Mouse (Mus musculus): ENCODE results near the gene Lifr. TPM values are rescaled to one million over a fixed set of nuclear protein-coding genes. Genes with fewer than 3 reads are reported as not detected.

Lifr gene
- polyA plus RNA-seq, 1 experiment from 2014 or later = 29.3 TPM

- Histone ChIP-seq H3K4me3 (ENCODE audit: low read depth, low read length) (peak overlapping the region; percentile 67), H3K36me3 (ENCODE audit: control insufficient read depth, insufficient read depth, low read length) (no peaks in the 10 kb centered on the region), H3K9me3 (ENCODE audit: control insufficient read depth, low read length) (no peaks in the 10 kb centered on the region), H3K4me1 (replicated peaks; ENCODE audit: control insufficient read depth, insufficient read depth, low read length) (peaks cover 18% of the 10 kb centered on the region), H3K27me3 (replicated peaks; ENCODE audit: control insufficient read depth, insufficient read depth, low read length) (no peaks in the 10 kb centered on the region), H3K27ac (ENCODE audit: low read depth) (peak overlapping the region; percentile 79), H3K4me2 (ENCODE audit: low read length) (peak overlapping the region; percentile 92), H3K9ac (ENCODE audit: low read length) (peak overlapping the region; percentile 61)
- WGBS = 1% methylated on average over 18 of the region's 18 CpGs
- ATAC-seq (replicated peaks; ENCODE audit: low FRiP score, low TSS enrichment, low read depth) = no peak
- DNase-seq (ENCODE audit: low spot score) = peak; percentile 67
These were observed 38.3 kb downstream of the Lifr start for GRCm38 (mm10) chr15:7128627-7129126.

GRCm38 (mm10) chr15:7129127-7129943 is 38.9 kb downstream of the Lifr start:
- WGBS = under 1% methylated on average over 93 of the region's 116 CpGs
- Histone ChIP-seq H3K36me3 (ENCODE audit: control insufficient read depth, insufficient read depth, low read length) (no peaks in the 10 kb centered on the region), H3K27me3 (replicated peaks; ENCODE audit: control insufficient read depth, insufficient read depth, low read length) (no peaks in the 10 kb centered on the region), H3K4me2 (ENCODE audit: low read length) (peak overlapping the region; percentile 92), H3K9ac (ENCODE audit: low read length) (peak overlapping the region; percentile 61), H3K9me3 (ENCODE audit: control insufficient read depth, low read length) (no peaks in the 10 kb centered on the region), H3K4me3 (ENCODE audit: low read depth, low read length) (peak overlapping the region; percentile 67), H3K4me1 (replicated peaks; ENCODE audit: control insufficient read depth, insufficient read depth, low read length) (peaks cover 18% of the 10 kb centered on the region), H3K27ac (ENCODE audit: low read depth) (peak overlapping the region; percentile 79)
- ATAC-seq (replicated peaks; ENCODE audit: low FRiP score, low TSS enrichment, low read depth) = peak; percentile 94
- peak; percentile 88 for DNase-seq (ENCODE audit: low spot score)

GRCm38 (mm10) chr15:7129944-7130287 is 39.5 kb downstream of the Lifr start:
- H3K4me2 ChIP-seq (ENCODE audit: low read length) = peak overlapping the region; percentile 92
- no peak for DNase-seq (ENCODE audit: low spot score)
- WGBS = 0% methylated on average over 16 of the region's 16 CpGs
- peak overlapping the region; percentile 61 for H3K9ac ChIP-seq (ENCODE audit: low read length)
- peaks cover 18% of the 10 kb centered on the region for H3K4me1 ChIP-seq (replicated peaks; ENCODE audit: control insufficient read depth, insufficient read depth, low read length)
- no peaks in the 10 kb centered on the region for H3K27me3 ChIP-seq (replicated peaks; ENCODE audit: control insufficient read depth, insufficient read depth, low read length)
- peak overlapping the region; percentile 67 for H3K4me3 ChIP-seq (ENCODE audit: low read depth, low read length)
- no peaks in the 10 kb centered on the region for H3K9me3 ChIP-seq (ENCODE audit: control insufficient read depth, low read length)
- peak overlapping the region; percentile 71 for H3K27ac ChIP-seq (ENCODE audit: low read depth)
- H3K36me3 ChIP-seq (ENCODE audit: control insufficient read depth, insufficient read depth, low read length) = no peaks in the 10 kb centered on the region
- ATAC-seq (replicated peaks; ENCODE audit: low FRiP score, low TSS enrichment, low read depth) = no peak

- peak overlapping the region; percentile 67 for H3K4me3 ChIP-seq (ENCODE audit: low read depth, low read length)
- no peak overlapping the region for H3K9ac ChIP-seq (ENCODE audit: low read length)
- ATAC-seq (replicated peaks; ENCODE audit: low FRiP score, low TSS enrichment, low read depth) = no peak
- no peaks in the 10 kb centered on the region for H3K36me3 ChIP-seq (ENCODE audit: control insufficient read depth, insufficient read depth, low read length)
- H3K9me3 ChIP-seq (ENCODE audit: control insufficient read depth, low read length) = no peaks in the 10 kb centered on the region
- H3K4me2 ChIP-seq (ENCODE audit: low read length) = peak overlapping the region; percentile 92
- H3K27me3 ChIP-seq (replicated peaks; ENCODE audit: control insufficient read depth, insufficient read depth, low read length) = no peaks in the 10 kb centered on the region
- no peak overlapping the region for H3K27ac ChIP-seq (ENCODE audit: low read depth)
- no peak for DNase-seq (ENCODE audit: low spot score)
- WGBS = 34% methylated on average over 7 of the region's 7 CpGs
- H3K4me1 ChIP-seq (replicated peaks; ENCODE audit: control insufficient read depth, insufficient read depth, low read length) = peaks cover 18% of the 10 kb centered on the region
These were observed 40.3 kb downstream of the Lifr start for GRCm38 (mm10) chr15:7130691-7131225.

- peaks cover 24% of the 10 kb centered on the region for H3K4me1 ChIP-seq (replicated peaks; ENCODE audit: control insufficient read depth, insufficient read depth, low read length)
- no peak overlapping the region for H3K4me3 ChIP-seq (ENCODE audit: low read depth, low read length)
- no peak overlapping the region for H3K9ac ChIP-seq (ENCODE audit: low read length)
- no peaks in the 10 kb centered on the region for H3K27me3 ChIP-seq (replicated peaks; ENCODE audit: control insufficient read depth, insufficient read depth, low read length)
- no peak for ATAC-seq (replicated peaks; ENCODE audit: low FRiP score, low TSS enrichment, low read depth)
- no peak for DNase-seq (ENCODE audit: low spot score)
- no peak overlapping the region for H3K27ac ChIP-seq (ENCODE audit: low read depth)
- whole genome bisulfite sequencing = 57% methylated on average over 13 of the region's 13 CpGs
- no peak overlapping the region for H3K4me2 ChIP-seq (ENCODE audit: low read length)
- H3K36me3 ChIP-seq (ENCODE audit: control insufficient read depth, insufficient read depth, low read length) = no peaks in the 10 kb centered on the region
- H3K9me3 ChIP-seq (ENCODE audit: control insufficient read depth, low read length) = no peaks in the 10 kb centered on the region
These were observed 42.3 kb downstream of the Lifr start for GRCm38 (mm10) chr15:7132741-7133140.

GRCm38 (mm10) chr15:7134454-7135052 is 44.1 kb downstream of the Lifr start:
- whole genome bisulfite sequencing = 56% methylated on average over 11 of the region's 11 CpGs
- Histone ChIP-seq H3K4me1 (replicated peaks; ENCODE audit: control insufficient read depth, insufficient read depth, low read length) (peaks cover 21% of the 10 kb centered on the region; the same call in 1 of the 2 replicates), H3K4me3 (ENCODE audit: low read depth, low read length) (no peak overlapping the region), H3K9ac (ENCODE audit: low read length) (no peak overlapping the region), H3K36me3 (ENCODE audit: control insufficient read depth, insufficient read depth, low read length) (no peaks in the 10 kb centered on the region), H3K4me2 (ENCODE audit: low read length) (no peak overlapping the region), H3K9me3 (ENCODE audit: control insufficient read depth, low read length) (no peaks in the 10 kb centered on the region), H3K27me3 (replicated peaks; ENCODE audit: control insufficient read depth, insufficient read depth, low read length) (no peaks in the 10 kb centered on the region), H3K27ac (ENCODE audit: low read depth) (no peak overlapping the region)
- DNase-seq (ENCODE audit: low spot score) = no peak
- no peak for ATAC-seq (replicated peaks; ENCODE audit: low FRiP score, low TSS enrichment, low read depth)

GRCm38 (mm10) chr15:7135982-7136562 is 45.7 kb downstream of the Lifr start:
- no peak overlapping the region for H3K4me2 ChIP-seq (ENCODE audit: low read length)
- 42% methylated on average over 6 of the region's 6 CpGs for WGBS

GRCm38 (mm10) chr15:7136912-7137311 is 46.5 kb downstream of the Lifr start:
- Histone ChIP-seq H3K9me3 (ENCODE audit: control insufficient read depth, low read length) (no peaks in the 10 kb centered on the region), H3K9ac (ENCODE audit: low read length) (no peak overlapping the region), H3K27me3 (replicated peaks; ENCODE audit: control insufficient read depth, insufficient read depth, low read length) (no peaks in the 10 kb centered on the region), H3K4me2 (ENCODE audit: low read length) (no peak overlapping the region), H3K36me3 (ENCODE audit: control insufficient read depth, insufficient read depth, low read length) (no peaks in the 10 kb centered on the region), H3K27ac (ENCODE audit: low read depth) (no peak overlapping the region), H3K4me1 (replicated peaks; ENCODE audit: control insufficient read depth, insufficient read depth, low read length) (peaks cover 9% of the 10 kb centered on the region; the same call in 1 of the 2 replicates), H3K4me3 (ENCODE audit: low read depth, low read length) (no peak overlapping the region)
- ATAC-seq (replicated peaks; ENCODE audit: low FRiP score, low TSS enrichment, low read depth) (no peak), DNase-seq (ENCODE audit: low spot score) (no peak)
- WGBS = 80% methylated on average over 10 of the region's 10 CpGs

More at GRCm38 (mm10) chr15:7135982-7136562, 45.7 kb downstream of the Lifr start:
- H3K27me3 ChIP-seq (replicated peaks; ENCODE audit: control insufficient read depth, insufficient read depth, low read length) = no peaks in the 10 kb centered on the region
- no peaks in the 10 kb centered on the region for H3K9me3 ChIP-seq (ENCODE audit: control insufficient read depth, low read length)
- no peak for DNase-seq (ENCODE audit: low spot score)
- H3K27ac ChIP-seq (ENCODE audit: low read depth) = no peak overlapping the region
- H3K4me1 ChIP-seq (replicated peaks; ENCODE audit: control insufficient read depth, insufficient read depth, low read length) = peaks cover 14% of the 10 kb centered on the region; the same call in 1 of the 2 replicates
- no peak overlapping the region for H3K4me3 ChIP-seq (ENCODE audit: low read depth, low read length)
- H3K36me3 ChIP-seq (ENCODE audit: control insufficient read depth, insufficient read depth, low read length) = no peaks in the 10 kb centered on the region
- no peak overlapping the region for H3K9ac ChIP-seq (ENCODE audit: low read length)
- ATAC-seq (replicated peaks; ENCODE audit: low FRiP score, low TSS enrichment, low read depth) = no peak

All from intestine, embryonic 14.5 days (tissue).